Mouse (Mus musculus) cerebellum, adult 2 months (tissue): ENCODE data around the gene Spry1.

Experiments used
- CTCF ChIP-seq: fragments of 200-500 bp; IDR thresholded peaks from 2 replicates; pipeline ENCODE4 v1.5.1; 2011; ENCODE audit warnings: low read depth, mild to moderate bottlenecking, control low read depth, low read length, moderate library complexity, borderline replicate concordance; ENCODE audit not compliant: insufficient read depth
- POLR2A ChIP-seq: fragments of 200-500 bp; IDR thresholded peaks from 2 replicates; pipeline ENCODE4 v1.6.1; 2011; ENCODE audit warnings: low read length, control low read depth, borderline replicate concordance; ENCODE audit not compliant: insufficient read depth

- TF ChIP-seq CTCF = peak; percentile 7; the same call in 1 of the 2 replicates
- no peak for TF ChIP-seq POLR2A
Measured at GRCm38 (mm10) chr3:37634648-37635047, 5.1 kb upstream of the Spry1 start.
